9 mouse cellular contexts compared by ENCODE assay signal in genomic region chr16:10447781-10448180, GRCm38 (mm10). TPM values are rescaled to one million over a fixed set of nuclear protein-coding genes. Genes with fewer than 3 reads are reported as not detected.
DNase-seq lines count a peak whose midpoint lies in the region; ATAC-seq and TF ChIP-seq lines count a peak whose summit lies in the region.
"Had no signal": no experiment of that assay in that cellular context is flagged by ENCODE, and none has a peak within 500 bp of the region (broad histone marks: within the 10 kb centered on the region; RNA-seq: fewer than 3 reads in every experiment).

No protein-coding gene starts in this region.

- DNase-seq in kidney, postnatal 25 days: no peak
- no peak for DNase-seq in left cerebral cortex, postnatal 36 days (ENCODE audit: low spot score in 2 of 2)
- DNase-seq in right cerebral cortex, postnatal 25 days: no peak

- intact Hi-C loops in left cerebral cortex, postnatal 36 days (cut with DNase I): loop anchor here (5.0 kb wide), 1 partner anchor 75 kb away; no protein-coding TSS in a partner anchor

- H3K4me3 ChIP-seq in kidney, embryonic 16.5 days (ENCODE audit: low read length): peak overlapping the region; percentile 53
- H3K4me3 ChIP-seq in embryonic facial prominence, embryonic 13.5 days: peak overlapping the region; percentile 53
- H3K4me3 ChIP-seq in hindbrain, embryonic 16.5 days (ENCODE audit: low read length): peak overlapping the region; percentile 67
- H3K4me3 ChIP-seq in myocyte: peak overlapping the region; percentile 16
- H3K4me3 ChIP-seq: erythroblast, embryonic 14.5 days had no signal

- H3K9ac ChIP-seq in kidney, embryonic 16.5 days (replicated peaks; ENCODE audit: low read length): peak overlapping the region; percentile 52
- H3K9ac ChIP-seq in embryonic facial prominence, embryonic 13.5 days: peak overlapping the region; percentile 75
- H3K9ac ChIP-seq in hindbrain, embryonic 16.5 days (ENCODE audit: low read depth, low read length): peak overlapping the region; percentile 87

- no peaks in the 10 kb centered on the region for H3K36me3 ChIP-seq in kidney, embryonic 16.5 days (ENCODE audit: insufficient read depth, low read length)
- H3K36me3 ChIP-seq in embryonic facial prominence, embryonic 13.5 days: no peaks in the 10 kb centered on the region
- no peaks in the 10 kb centered on the region for H3K36me3 ChIP-seq in hindbrain, embryonic 16.5 days (ENCODE audit: control insufficient read depth, insufficient read depth, low read length)
- no peaks in the 10 kb centered on the region for H3K36me3 ChIP-seq in myocyte (ENCODE audit: control insufficient read depth, insufficient read depth)

- H3K4me2 ChIP-seq in kidney, embryonic 16.5 days (replicated peaks; ENCODE audit: low read depth, low read length): peak overlapping the region; percentile 71
- peak overlapping the region; percentile 90 for H3K4me2 ChIP-seq in embryonic facial prominence, embryonic 13.5 days
- peak overlapping the region; percentile 83 for H3K4me2 ChIP-seq in hindbrain, embryonic 16.5 days (ENCODE audit: low read length)
- H3K4me2 ChIP-seq in myocyte (ENCODE audit: low read depth): peak overlapping the region; percentile 74

- H3K27ac ChIP-seq in kidney, embryonic 16.5 days (ENCODE audit: low read length): no peak overlapping the region
- H3K27ac ChIP-seq in embryonic facial prominence, embryonic 13.5 days: peak overlapping the region; percentile 72; the same call in 1 of the 2 replicates
- H3K27ac ChIP-seq in hindbrain, embryonic 16.5 days (ENCODE audit: low read depth, low read length): 0 out of 2 replicates have a peak overlapping the region, but pooled peaks have one; percentile 6

- peaks cover 16% of the 10 kb centered on the region for H3K4me1 ChIP-seq in kidney, embryonic 16.5 days (ENCODE audit: insufficient read depth, low read length)
- peaks cover 25% of the 10 kb centered on the region for H3K4me1 ChIP-seq in embryonic facial prominence, embryonic 13.5 days
- H3K4me1 ChIP-seq in hindbrain, embryonic 16.5 days (ENCODE audit: control insufficient read depth, insufficient read depth, low read depth, low read length): peaks cover 23% of the 10 kb centered on the region

- no peak overlapping the region for H3ac ChIP-seq in myocyte (ENCODE audit: control insufficient read depth, insufficient read length)

- TF ChIP-seq POLR2A in myocyte (IDR thresholded peaks at IDR 0.05; ENCODE audit: insufficient read length, low read depth): no peak

- WGBS in kidney, embryonic 16.5 days: 48% methylated on average over 2 of the region's 2 CpGs
- WGBS in embryonic facial prominence, embryonic 13.5 days: 59% methylated on average over 2 of the region's 2 CpGs
- 75% methylated on average over 2 of the region's 2 CpGs for WGBS in hindbrain, embryonic 16.5 days

- H3K27me3 ChIP-seq in kidney, embryonic 16.5 days (ENCODE audit: insufficient read depth, low read length): no peaks in the 10 kb centered on the region
- no peaks in the 10 kb centered on the region for H3K27me3 ChIP-seq in embryonic facial prominence, embryonic 13.5 days
- H3K27me3 ChIP-seq in hindbrain, embryonic 16.5 days (replicated peaks; ENCODE audit: control insufficient read depth, insufficient read depth, low read length): no peaks in the 10 kb centered on the region
- no peaks in the 10 kb centered on the region for H3K27me3 ChIP-seq in myocyte (ENCODE audit: control insufficient read depth, insufficient read depth, insufficient read length)

- 0 out of 2 replicates have a peak, but pooled peaks have one; percentile 20 for ATAC-seq in kidney, embryonic 16.5 days (ENCODE audit: low FRiP score, low TSS enrichment)
- no peak for ATAC-seq in embryonic facial prominence, embryonic 13.5 days (ENCODE audit: insufficient number of reproducible peaks, insufficient read depth, low FRiP score, low TSS enrichment, low read depth)
- ATAC-seq in hindbrain, embryonic 16.5 days: no peak
- ATAC-seq in inflammation-experienced regulatory T-cells, adult 6 months: no peak

- H3K79me2 ChIP-seq in myocyte (ENCODE audit: control insufficient read depth, insufficient read depth): no peaks in the 10 kb centered on the region

- H3K9me3 ChIP-seq in kidney, embryonic 16.5 days (ENCODE audit: low read length): no peaks in the 10 kb centered on the region
- H3K9me3 ChIP-seq in embryonic facial prominence, embryonic 13.5 days: no peaks in the 10 kb centered on the region
- H3K9me3 ChIP-seq in hindbrain, embryonic 16.5 days (ENCODE audit: control insufficient read depth, low read length): no peaks in the 10 kb centered on the region

TF ChIP-seq in myocyte, 11 proteins besides CTCF, POLR2A, EP300 and RAD21:
- TF ChIP-seq MAX (IDR thresholded peaks at IDR 0.05; ENCODE audit: low read depth) (no peak), CEBPB (IDR thresholded peaks at IDR 0.05; ENCODE audit: insufficient read depth, poor library complexity, severe bottlenecking) (no peak), E2F4 (IDR thresholded peaks at IDR 0.05; ENCODE audit: insufficient read depth) (no peak), TCF3 (IDR thresholded peaks at IDR 0.05; ENCODE audit: insufficient read length, low read depth) (no peak), USF1 (IDR thresholded peaks at IDR 0.05; ENCODE audit: low read depth) (no peak), POLR2AphosphoS2 (IDR thresholded peaks at IDR 0.05; ENCODE audit: insufficient read length, low read depth) (no peak), REST (IDR thresholded peaks at IDR 0.05; ENCODE audit: insufficient read depth, insufficient read length) (no peak), SRF (IDR thresholded peaks at IDR 0.05; ENCODE audit: control insufficient read depth, insufficient read length, low read depth) (no peak)

RNA-seq across cellular contexts. Expression of gene Tvp23a, which starts 0.6 kb away (rescaled TPM):
- polyA plus RNA-seq in kidney, embryonic 16.5 days (2015; fragmentation: Nextera tagmentation; extraction: Ambion mirVana): 14.3 and 16.3 TPM in 2 replicates
- polyA plus RNA-seq in embryonic facial prominence, embryonic 13.5 days (2015; fragmentation: Nextera tagmentation; extraction: Ambion mirVana): 22.9 and 24.4 TPM in 2 replicates
- 48.9 and 52.1 TPM in 2 replicates for polyA plus RNA-seq in hindbrain, embryonic 16.5 days (2015; fragmentation: Nextera tagmentation; extraction: Ambion mirVana)
- 2.6 TPM for polyA plus RNA-seq in myocyte (2012; fragmentation: generic; extraction: Trizol)
- total RNA-seq in left cerebral cortex, postnatal 36 days (2021): 10 to 100 TPM; 29.8 to 32.2 TPM
- polyA plus RNA-seq in inflammation-experienced regulatory T-cells, adult 6 months (2017; shearing (Covaris generic)): 1 to 10 TPM in 1 of 3 experiments, under 1 TPM in 2; 0.75 to 1.7 (median 0.92) TPM
- polyA plus RNA-seq: erythroblast, embryonic 14.5 days had no signal

RNA-seq across cellular contexts. Expression of gene Ciita, which starts 32.1 kb away (rescaled TPM):
- polyA plus RNA-seq in kidney, embryonic 16.5 days (2015; fragmentation: Nextera tagmentation; extraction: Ambion mirVana): 0.80 TPM in 2 replicates
- polyA plus RNA-seq in embryonic facial prominence, embryonic 13.5 days (2015; fragmentation: Nextera tagmentation; extraction: Ambion mirVana): 0.30 TPM in 2 replicates
- 0.46 and 0.54 TPM in 2 replicates for polyA plus RNA-seq in hindbrain, embryonic 16.5 days (2015; fragmentation: Nextera tagmentation; extraction: Ambion mirVana)
- polyA plus RNA-seq in myocyte (2012; fragmentation: generic; extraction: Trizol): 0.01 TPM
- under 1 TPM in 1 of 2 experiments, not detected in 1; 0.14 TPM for total RNA-seq in left cerebral cortex, postnatal 36 days (2021)
- 1 to 10 TPM in 2 of 3 experiments, under 1 TPM in 1; 0.86 to 1.8 (median 1.3) TPM for polyA plus RNA-seq in inflammation-experienced regulatory T-cells, adult 6 months (2017; shearing (Covaris generic))
- polyA plus RNA-seq: erythroblast, embryonic 14.5 days had no signal

RNA-seq across cellular contexts. Expression of gene Nubp1, which starts 36.0 kb away (rescaled TPM):
- polyA plus RNA-seq in kidney, embryonic 16.5 days (2015; fragmentation: Nextera tagmentation; extraction: Ambion mirVana): 69.9 and 71.8 TPM in 2 replicates
- polyA plus RNA-seq in embryonic facial prominence, embryonic 13.5 days (2015; fragmentation: Nextera tagmentation; extraction: Ambion mirVana): 63.6 and 66.4 TPM in 2 replicates
- 46.3 and 54.1 TPM in 2 replicates for polyA plus RNA-seq in hindbrain, embryonic 16.5 days (2015; fragmentation: Nextera tagmentation; extraction: Ambion mirVana)
- polyA plus RNA-seq in myocyte (2012; fragmentation: generic; extraction: Trizol): 38.8 TPM
- total RNA-seq in left cerebral cortex, postnatal 36 days (2021): 10 to 100 TPM; 17.4 to 17.6 TPM
- polyA plus RNA-seq in inflammation-experienced regulatory T-cells, adult 6 months (2017; shearing (Covaris generic)): 10 to 100 TPM; 46.9 to 77.0 (median 47.2) TPM

RNA-seq across cellular contexts. Expression of gene Tekt5, which starts 52.5 kb away (rescaled TPM):
- polyA plus RNA-seq in kidney, embryonic 16.5 days (2015; fragmentation: Nextera tagmentation; extraction: Ambion mirVana): 0.70 and 0.87 TPM in 2 replicates
- 0.80 and 1.00 TPM in 2 replicates for polyA plus RNA-seq in embryonic facial prominence, embryonic 13.5 days (2015; fragmentation: Nextera tagmentation; extraction: Ambion mirVana)
- polyA plus RNA-seq in hindbrain, embryonic 16.5 days (2015; fragmentation: Nextera tagmentation; extraction: Ambion mirVana): 20.7 and 27.5 TPM in 2 replicates
- polyA plus RNA-seq in myocyte (2012; fragmentation: generic; extraction: Trizol): 21.8 TPM
- total RNA-seq in left cerebral cortex, postnatal 36 days (2021): 1 to 10 TPM; 7.8 to 8.7 TPM
- polyA plus RNA-seq in inflammation-experienced regulatory T-cells, adult 6 months (2017; shearing (Covaris generic)): not detected
- polyA plus RNA-seq: erythroblast, embryonic 14.5 days had no signal

Comparison
In these comparisons a context has a peak if more than half of its experiments do, and no peak if none do; other contexts are left out.
1. H3K4me3 ChIP-seq: peak in every context shown above with its lines; median percentile 67 in hindbrain, embryonic 16.5 days; 53 in kidney, embryonic 16.5 days; 53 in embryonic facial prominence, embryonic 13.5 days; 16 in myocyte.